Mouse (Mus musculus) spleen, adult 10 weeks (tissue): ENCODE measurements around the gene 2900026A02Rik. TPM values are rescaled to one million over a fixed set of nuclear protein-coding genes. Genes with fewer than 3 reads are reported as not detected.

Experiments
- polyA plus RNA-seq: library from polyadenylated mRNA; stranded (reverse); fragments of 350-450 nt; fragmentation: Illumina TruSeq; extraction: RNeasy Lipid Tissue Mini Kit (QIAGEN cat#74804); gene quantifications from one replicate; pipeline ENCODE4 v1.2.3, GENCODE M21; 2015; ENCODE audit warnings: low replicate concordance; ENCODE audit not compliant: insufficient read depth

The 2900026A02Rik gene
- polyA plus RNA-seq: 7.3 TPM

GRCm38 (mm10) chr5:113221147-113221865 lies at the start of gene 2900026A02Rik:
Gene 2900026A02Rik, minus strand, starts transcription at chr5:113221236.

GRCm38 (mm10) chr5:113226632-113227102 lies 5.6 kb upstream of the 2900026A02Rik start, which contains the start of gene Tmem211:
Gene Tmem211, plus strand, starts transcription at chr5:113226909.

GRCm38 (mm10) chr5:113081439-113081838 lies 139.6 kb downstream of the 2900026A02Rik start, which contains the start of gene Crybb3:
Gene Crybb3, minus strand, starts transcription at chr5:113081584.

GRCm38 (mm10) chr5:113070017-113070416 lies 151.0 kb downstream of the 2900026A02Rik start, which contains the start of gene Crybb2:
Gene Crybb2, minus strand, starts transcription at chr5:113070117.

Other genes starting within 250 kb of the 2900026A02Rik start
- gene Grk3, start 205.4 kb downstream of the 2900026A02Rik start, polyA plus RNA-seq: 67.6 TPM
- not detected for gene Crybb2, start 151.1 kb downstream of the 2900026A02Rik start, polyA plus RNA-seq
- not detected for gene Crybb3, start 139.7 kb downstream of the 2900026A02Rik start, polyA plus RNA-seq
- gene Tmem211, start 5.7 kb upstream of the 2900026A02Rik start, polyA plus RNA-seq: not detected
- gene Sgsm1, start 89.5 kb upstream of the 2900026A02Rik start, polyA plus RNA-seq: not detected
- gene Aym1, start 136.1 kb upstream of the 2900026A02Rik start, polyA plus RNA-seq: not detected